Mouse (Mus musculus) brain, adult 2 months (tissue): Measurements from ENCODE around the gene Hs6st2.

Source experiments
- DNase-seq: peaks from one replicate; pipeline ENCODE4 v3.0.0; 2011; ENCODE audit warnings: low read depth, low spot score

The Hs6st2 gene

GRCm38 (mm10) chrX:51585444-51585843 is 96.2 kb downstream of the Hs6st2 start:
- DNase-seq, result no peak

- peak; percentile 20 for DNase-seq
Observed at GRCm38 (mm10) chrX:51581704-51582103, 100.0 kb downstream of the Hs6st2 start.

- DNase-seq, result no peak
Observed at GRCm38 (mm10) chrX:51561880-51562279, 119.8 kb downstream of the Hs6st2 start.

- no peak for DNase-seq
Observed at GRCm38 (mm10) chrX:51539626-51540025, 142.0 kb downstream of the Hs6st2 start.

- peak; percentile 48 for DNase-seq
Observed at GRCm38 (mm10) chrX:51537082-51537481, 144.6 kb downstream of the Hs6st2 start.

GRCm38 (mm10) chrX:51535226-51535625 is 146.4 kb downstream of the Hs6st2 start:
- DNase-seq, result peak; percentile 54

- peak; percentile 51 for DNase-seq
Observed at GRCm38 (mm10) chrX:51531136-51531535, 150.5 kb downstream of the Hs6st2 start.

GRCm38 (mm10) chrX:51528601-51529000 is 153.1 kb downstream of the Hs6st2 start:
- no peak for DNase-seq

- DNase-seq, result no peak
Observed at GRCm38 (mm10) chrX:51514831-51515230, 166.8 kb downstream of the Hs6st2 start.

GRCm38 (mm10) chrX:51506526-51506925 is 175.1 kb downstream of the Hs6st2 start:
- DNase-seq, result no peak

- DNase-seq, result peak; percentile 89
Observed at GRCm38 (mm10) chrX:51505691-51506090, 176.0 kb downstream of the Hs6st2 start.

GRCm38 (mm10) chrX:51503781-51504471 is 177.7 kb downstream of the Hs6st2 start:
- no peak for DNase-seq

GRCm38 (mm10) chrX:51497831-51498230 is 183.8 kb downstream of the Hs6st2 start:
- no peak for DNase-seq

GRCm38 (mm10) chrX:51488374-51488773 is 193.3 kb downstream of the Hs6st2 start:
- no peak for DNase-seq

GRCm38 (mm10) chrX:51469411-51469810 is 212.2 kb downstream of the Hs6st2 start:
- DNase-seq, result no peak

- no peak for DNase-seq
Observed at GRCm38 (mm10) chrX:51461413-51461812, 220.2 kb downstream of the Hs6st2 start.

GRCm38 (mm10) chrX:51443366-51443765 is 238.3 kb downstream of the Hs6st2 start:
- peak; percentile 22 for DNase-seq

GRCm38 (mm10) chrX:51431706-51432105 is 249.9 kb downstream of the Hs6st2 start:
- DNase-seq, result no peak

GRCm38 (mm10) chrX:51425031-51425430 is 256.6 kb downstream of the Hs6st2 start:
- DNase-seq, result no peak

GRCm38 (mm10) chrX:51410289-51410688 is 271.4 kb downstream of the Hs6st2 start:
- no peak for DNase-seq

- peak; percentile 57 for DNase-seq
Observed at GRCm38 (mm10) chrX:51397457-51397856, 284.2 kb downstream of the Hs6st2 start.

- peak; percentile 73 for DNase-seq
Observed at GRCm38 (mm10) chrX:51374670-51375069, 307.0 kb downstream of the Hs6st2 start.

GRCm38 (mm10) chrX:51372477-51373239 is 309.0 kb downstream of the Hs6st2 start:
- peak; percentile 24 for DNase-seq
